Mouse (Mus musculus) forebrain, embryonic 13.5 days (tissue): ENCODE measurements around the gene Ccdc69. TPM values are rescaled to one million over a fixed set of nuclear protein-coding genes. Genes with fewer than 3 reads are reported as not detected.
"Not testable (repeated sequence)": the region's sequence is repeated elsewhere in the genome, so short reads cannot be mapped to it uniquely, and the experiment has no call there.

Experiments
- ATAC-seq: fragments of 200-750 bp; cut with Nextera tagmentation; 2 replicates; pipeline ENCODE4 v1.8.0; 2017
- H3K27ac ChIP-seq: fragments of 300-500 bp; sonication (generic); 2 replicates; pipeline ENCODE4 v1.5.1; 2015; ENCODE audit warnings: inconsistent platforms, mild to moderate bottlenecking, moderate library complexity
- H3K27me3 ChIP-seq: fragments of 300-500 bp; sonication (generic); 2 replicates; pipeline ENCODE4 v1.6.1; 2015; ENCODE audit warnings: mild to moderate bottlenecking, inconsistent platforms
- H3K36me3 ChIP-seq: fragments of 300-500 bp; sonication (generic); 2 replicates; pipeline ENCODE4 v1.6.1; 2015; ENCODE audit warnings: mild to moderate bottlenecking, inconsistent platforms; ENCODE audit not compliant: poor library complexity, severe bottlenecking
- H3K4me1 ChIP-seq: fragments of 300-500 bp; sonication (generic); 2 replicates; pipeline ENCODE4 v1.6.1; 2015; ENCODE audit warnings: inconsistent platforms
- H3K4me2 ChIP-seq: fragments of 300-500 bp; sonication (generic); 2 replicates; pipeline ENCODE4 v1.6.1; 2015; ENCODE audit warnings: inconsistent platforms, mild to moderate bottlenecking, moderate library complexity
- H3K4me3 ChIP-seq: fragments of 300-500 bp; sonication (generic); 2 replicates; pipeline ENCODE4 v1.5.1; 2015; ENCODE audit warnings: mild to moderate bottlenecking, inconsistent platforms
- H3K9ac ChIP-seq: fragments of 300-500 bp; sonication (generic); 2 replicates; pipeline ENCODE4 v1.6.1; 2015; ENCODE audit warnings: mild to moderate bottlenecking, inconsistent platforms
- H3K9me3 ChIP-seq: fragments of 300-500 bp; sonication (generic); replicated peaks from 2 replicates; pipeline ENCODE4 v1.6.1; 2016; ENCODE audit warnings: inconsistent platforms
- WGBS: fragments of 180-500 bp; shearing (Covaris S2); methylation state at CpG from one replicate; pipeline ENCODE4 v1.1.7; 2015; 5-methylcytosine and 5-hydroxymethylcytosine counted together
- polyA plus RNA-seq: library from polyadenylated mRNA; unstranded; fragments of >200 nt; fragmentation: Nextera tagmentation; extraction: Ambion mirVana; gene quantifications from 2 replicates; pipeline ENCODE4 v1.2.1, GENCODE M21; 2015

Gene Ccdc69
- 0.23 and 0.43 TPM in 2 replicates for polyA plus RNA-seq

- peak within 1 kb of the TSS; percentile 64 for H3K9ac ChIP-seq
- peak within 1 kb of the TSS; percentile 41 for H3K4me3 ChIP-seq
- WGBS, result under 1% methylated on average over 50 of the region's 50 CpGs
- peak; percentile 57 for ATAC-seq
- no peaks in the 10 kb centered on the region for H3K36me3 ChIP-seq
- peaks cover 20% of the 10 kb centered on the region for H3K27me3 ChIP-seq
- 0 out of 2 replicates have a peak, but pooled peaks cover 4% of the 10 kb centered on the region for H3K9me3 ChIP-seq
- H3K4me2 ChIP-seq, result peak within 1 kb of the TSS; percentile 87
- peaks cover 18% of the 10 kb centered on the region for H3K4me1 ChIP-seq
- H3K27ac ChIP-seq, result no peak within 1 kb of the TSS
These were observed at the start of gene Ccdc69 for GRCm38 (mm10) chr11:55077331-55078231. Gene Ccdc69 (minus strand): TSS chr11:55078131.

- peaks cover 8% of the 10 kb centered on the region; the same call in 1 of the 2 replicates for H3K4me1 ChIP-seq
- H3K9ac ChIP-seq, result no peak overlapping the region
- 87% methylated on average over 3 of the region's 3 CpGs for WGBS
- no peaks in the 10 kb centered on the region for H3K27me3 ChIP-seq
- ATAC-seq, result no peak
- no peak overlapping the region for H3K4me2 ChIP-seq
- H3K4me3 ChIP-seq, result no peak overlapping the region
- no peak overlapping the region for H3K27ac ChIP-seq
- no peaks in the 10 kb centered on the region for H3K9me3 ChIP-seq
- no peaks in the 10 kb centered on the region for H3K36me3 ChIP-seq
These were observed 48.7 kb upstream of the Ccdc69 start for GRCm38 (mm10) chr11:55126663-55127062.

- no peaks in the 10 kb centered on the region; the same call in 1 of the 2 replicates for H3K9me3 ChIP-seq
- WGBS, result 89% methylated on average over 1 of the region's 1 CpGs
- H3K27me3 ChIP-seq, result no peaks in the 10 kb centered on the region
- H3K27ac ChIP-seq, result no peak overlapping the region
- no peak overlapping the region for H3K4me2 ChIP-seq
- H3K4me3 ChIP-seq, result no peak overlapping the region
- H3K36me3 ChIP-seq, result no peaks in the 10 kb centered on the region
- H3K9ac ChIP-seq, result no peak overlapping the region
- no peak for ATAC-seq
- no peaks in the 10 kb centered on the region for H3K4me1 ChIP-seq
These were observed 43.5 kb upstream of the Ccdc69 start for GRCm38 (mm10) chr11:55121430-55121829.

GRCm38 (mm10) chr11:55120821-55121271 lies 42.9 kb upstream of the Ccdc69 start:
- no peaks in the 10 kb centered on the region for H3K4me1 ChIP-seq
- 82% methylated on average over 8 of the region's 8 CpGs for WGBS
- ATAC-seq, result no peak
- H3K27ac ChIP-seq, result no peak overlapping the region
- no peak overlapping the region for H3K9ac ChIP-seq
- H3K4me3 ChIP-seq, result no peak overlapping the region
- H3K36me3 ChIP-seq, result no peaks in the 10 kb centered on the region
- H3K27me3 ChIP-seq, result no peaks in the 10 kb centered on the region
- no peaks in the 10 kb centered on the region; the same call in 1 of the 2 replicates for H3K9me3 ChIP-seq
- H3K4me2 ChIP-seq, result no peak overlapping the region

GRCm38 (mm10) chr11:55120279-55120678 lies 42.3 kb upstream of the Ccdc69 start:
- Histone ChIP-seq H3K4me1 (no peaks in the 10 kb centered on the region), H3K27ac (no peak overlapping the region), H3K36me3 (no peaks in the 10 kb centered on the region), H3K4me2 (no peak overlapping the region), H3K9ac (no peak overlapping the region), H3K4me3 (no peak overlapping the region), H3K9me3 (no peaks in the 10 kb centered on the region; the same call in 1 of the 2 replicates), H3K27me3 (no peaks in the 10 kb centered on the region)
- no peak for ATAC-seq

- Histone ChIP-seq H3K27ac (no peak overlapping the region), H3K9ac (no peak overlapping the region), H3K36me3 (no peaks in the 10 kb centered on the region), H3K4me2 (no peak overlapping the region), H3K27me3 (no peaks in the 10 kb centered on the region), H3K9me3 (no peaks in the 10 kb centered on the region; the same call in 1 of the 2 replicates), H3K4me3 (no peak overlapping the region), H3K4me1 (no peaks in the 10 kb centered on the region)
- no peak for ATAC-seq
- 88% methylated on average over 2 of the region's 2 CpGs for WGBS
These were observed 39.1 kb upstream of the Ccdc69 start for GRCm38 (mm10) chr11:55117031-55117430.

GRCm38 (mm10) chr11:55116004-55116403 lies 38.1 kb upstream of the Ccdc69 start:
- Histone ChIP-seq H3K36me3 (no peaks in the 10 kb centered on the region), H3K27me3 (no peaks in the 10 kb centered on the region), H3K4me3 (no peak overlapping the region), H3K9ac (no peak overlapping the region), H3K4me1 (no peaks in the 10 kb centered on the region), H3K9me3 (no peaks in the 10 kb centered on the region; the same call in 1 of the 2 replicates), H3K4me2 (no peak overlapping the region), H3K27ac (no peak overlapping the region)
- 98% methylated on average over 3 of the region's 3 CpGs for WGBS
- ATAC-seq, result no peak

- 79% methylated on average over 2 of the region's 2 CpGs for WGBS
- Histone ChIP-seq H3K4me1 (no peaks in the 10 kb centered on the region), H3K36me3 (peaks cover 4% of the 10 kb centered on the region; the same call in 1 of the 2 replicates), H3K4me2 (no peak overlapping the region), H3K9me3 (no peaks in the 10 kb centered on the region; the same call in 1 of the 2 replicates), H3K27ac (no peak overlapping the region), H3K4me3 (no peak overlapping the region), H3K9ac (no peak overlapping the region), H3K27me3 (no peaks in the 10 kb centered on the region)
- ATAC-seq, result no peak
These were observed 36.4 kb upstream of the Ccdc69 start for GRCm38 (mm10) chr11:55114291-55114690.

GRCm38 (mm10) chr11:55113861-55114250 lies 35.9 kb upstream of the Ccdc69 start:
- not testable (repeated sequence) for H3K4me1 ChIP-seq, H3K27me3 ChIP-seq, H3K9me3 ChIP-seq, ATAC-seq, H3K9ac ChIP-seq, H3K4me2 ChIP-seq, H3K36me3 ChIP-seq, H3K27ac ChIP-seq, H3K4me3 ChIP-seq
- WGBS, result 64% methylated on average over 4 of the region's 4 CpGs

- Histone ChIP-seq H3K27ac (no peak overlapping the region), H3K9ac (no peak overlapping the region), H3K4me3 (no peak overlapping the region), H3K36me3 (peaks cover 7% of the 10 kb centered on the region; the same call in 1 of the 2 replicates), H3K4me1 (no peaks in the 10 kb centered on the region), H3K4me2 (no peak overlapping the region), H3K9me3 (no peaks in the 10 kb centered on the region), H3K27me3 (no peaks in the 10 kb centered on the region)
- no peak for ATAC-seq
- WGBS, result 77% methylated on average over 7 of the region's 7 CpGs
These were observed 35.4 kb upstream of the Ccdc69 start for GRCm38 (mm10) chr11:55113209-55113860.

- Histone ChIP-seq H3K36me3 (peaks cover 9% of the 10 kb centered on the region; the same call in 1 of the 2 replicates), H3K9ac (no peak overlapping the region), H3K27ac (no peak overlapping the region), H3K27me3 (no peaks in the 10 kb centered on the region), H3K4me2 (no peak overlapping the region), H3K4me3 (no peak overlapping the region), H3K4me1 (no peaks in the 10 kb centered on the region), H3K9me3 (no peaks in the 10 kb centered on the region)
- 82% methylated on average over 7 of the region's 7 CpGs for WGBS
- no peak for ATAC-seq
These were observed 32.7 kb upstream of the Ccdc69 start for GRCm38 (mm10) chr11:55110566-55111169.
